Mouse (Mus musculus) hindbrain, postnatal 0 days (tissue): Measurements from ENCODE around the gene Nyap1. TPM values are rescaled to one million over a fixed set of nuclear protein-coding genes. Genes with fewer than 3 reads are reported as not detected.
A peak's percentile ranks its signal among the peaks of the same experiment; 100 is the strongest.

Experiments used
- ATAC-seq: fragments of 200-750 bp; cut with Nextera tagmentation; 2 replicates; pipeline ENCODE4 v1.8.0; 2017; ENCODE audit warnings: mild to moderate bottlenecking, moderate TSS enrichment, moderate library complexity
- DNase-seq: peaks from one replicate; pipeline ENCODE4 v3.0.0-alpha.2; 2015; ENCODE audit warnings: low spot score
- H3K27ac ChIP-seq: fragments of 300-500 bp; sonication (generic); 2 replicates; pipeline ENCODE4 v1.5.1; 2014; ENCODE audit warnings: mild to moderate bottlenecking
- H3K27me3 ChIP-seq: fragments of 300-500 bp; sonication (generic); 2 replicates; pipeline ENCODE4 v1.6.1; 2014; ENCODE audit warnings: low read length, mixed read lengths; ENCODE audit not compliant: insufficient read depth
- H3K36me3 ChIP-seq: fragments of 300-500 bp; sonication (generic); 2 replicates; pipeline ENCODE4 v1.6.1; 2014; ENCODE audit warnings: low read length, mixed read lengths; ENCODE audit not compliant: insufficient read depth
- H3K4me1 ChIP-seq: fragments of 300-500 bp; sonication (generic); 2 replicates; pipeline ENCODE4 v1.6.1; 2014; ENCODE audit warnings: antibody characterized with exemption, low read length, mixed read lengths; ENCODE audit not compliant: insufficient read depth
- H3K4me2 ChIP-seq: fragments of 300-500 bp; sonication (generic); 2 replicates; pipeline ENCODE4 v1.6.1; 2014; ENCODE audit warnings: low read depth, mild to moderate bottlenecking, low read length, moderate library complexity, mixed read lengths
- H3K4me3 ChIP-seq: fragments of 300-500 bp; sonication (generic); 2 replicates; pipeline ENCODE4 v1.5.1; 2014; ENCODE audit warnings: low read length
- H3K9ac ChIP-seq: fragments of 300-500 bp; sonication (generic); replicated peaks from 2 replicates; pipeline ENCODE4 v1.6.1; 2014; ENCODE audit warnings: mild to moderate bottlenecking, low read length, moderate library complexity, mixed read lengths
- H3K9me3 ChIP-seq: fragments of 300-500 bp; sonication (generic); 2 replicates; pipeline ENCODE4 v1.6.1; 2016; ENCODE audit warnings: low read length, mixed read lengths
- CTCF ChIP-seq: IDR thresholded peaks from 2 replicates; pipeline ENCODE4 v1.5.1; 2016; ENCODE audit warnings: antibody characterized with exemption, control low read depth, low read depth
- whole genome bisulfite sequencing: fragments of 180-500 bp; shearing (Covaris S2); extraction: QIAGEN DNeasy Blood & Tissue Kit; methylation state at CpG from one replicate; pipeline ENCODE4 v1.1.7; 2014; 5-methylcytosine and 5-hydroxymethylcytosine counted together
- polyA plus RNA-seq: library from polyadenylated mRNA; unstranded; fragments of >200 nt; fragmentation: Nextera tagmentation; extraction: Ambion mirVana; gene quantifications from 2 replicates; pipeline ENCODE4 v1.2.1, GENCODE M21; 2015
- total RNA-seq: library from RNA; depleted of rRNA; stranded (reverse); fragments of >200 nt; gene quantifications from 2 replicates; pipeline ENCODE4 v1.2.3, GENCODE M21; 2014; rRNA removed

Nyap1 gene
- total RNA-seq (192 and 215 TPM in 2 replicates), polyA plus RNA-seq (30.0 and 33.2 TPM in 2 replicates)

DNA sequence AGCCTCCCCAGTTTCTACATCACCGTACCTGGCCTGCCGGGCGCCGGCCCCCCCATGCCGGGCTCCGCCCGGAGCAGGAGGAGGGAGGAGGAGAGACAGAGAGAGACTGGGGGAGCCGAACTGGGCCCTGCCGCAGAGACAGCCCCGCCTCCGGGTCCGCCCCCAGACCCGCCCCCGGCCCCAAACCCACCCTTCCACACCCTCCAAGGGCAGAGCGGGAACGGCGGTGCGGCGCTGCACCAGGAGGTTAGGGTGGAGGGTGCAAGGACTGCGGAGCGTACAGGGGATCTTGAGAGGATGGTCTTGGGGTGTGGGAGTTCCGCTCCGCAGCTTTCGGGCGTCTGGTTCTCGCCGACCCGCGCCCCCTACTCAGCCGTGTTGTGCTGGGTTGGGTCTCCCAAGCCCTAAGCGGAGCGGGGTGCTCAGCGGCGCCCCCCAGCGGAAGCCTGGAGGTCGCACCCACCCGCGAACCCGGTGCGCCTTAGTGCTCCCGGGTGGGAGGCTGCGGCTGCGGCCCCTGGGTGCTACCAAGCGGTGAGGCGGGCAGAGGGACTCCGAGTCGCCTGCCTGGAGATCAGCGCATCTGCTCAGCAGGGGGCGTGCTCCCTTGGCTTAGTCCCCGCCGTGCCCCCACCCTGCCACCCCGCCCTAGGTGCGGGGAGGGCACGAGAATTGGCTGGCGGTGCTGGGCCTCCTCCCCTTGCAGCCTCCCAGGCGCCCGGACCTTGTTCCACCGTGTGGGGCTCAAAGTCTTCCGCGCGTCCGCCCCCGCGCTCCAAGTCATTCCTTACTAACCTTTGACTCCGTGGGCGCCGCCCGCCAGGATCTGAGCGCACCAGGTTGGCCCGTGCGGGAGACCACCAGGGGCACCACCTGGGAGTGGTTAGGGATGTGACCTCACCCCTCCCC lies at the start of gene Nyap1:
Nyap1 (minus strand) TSS at position 585 of the 909 bp plus-strand sequence.
- ATAC-seq = peak; percentile 85
- H3K27me3 ChIP-seq = no peaks in the 10 kb centered on the region

DNA sequence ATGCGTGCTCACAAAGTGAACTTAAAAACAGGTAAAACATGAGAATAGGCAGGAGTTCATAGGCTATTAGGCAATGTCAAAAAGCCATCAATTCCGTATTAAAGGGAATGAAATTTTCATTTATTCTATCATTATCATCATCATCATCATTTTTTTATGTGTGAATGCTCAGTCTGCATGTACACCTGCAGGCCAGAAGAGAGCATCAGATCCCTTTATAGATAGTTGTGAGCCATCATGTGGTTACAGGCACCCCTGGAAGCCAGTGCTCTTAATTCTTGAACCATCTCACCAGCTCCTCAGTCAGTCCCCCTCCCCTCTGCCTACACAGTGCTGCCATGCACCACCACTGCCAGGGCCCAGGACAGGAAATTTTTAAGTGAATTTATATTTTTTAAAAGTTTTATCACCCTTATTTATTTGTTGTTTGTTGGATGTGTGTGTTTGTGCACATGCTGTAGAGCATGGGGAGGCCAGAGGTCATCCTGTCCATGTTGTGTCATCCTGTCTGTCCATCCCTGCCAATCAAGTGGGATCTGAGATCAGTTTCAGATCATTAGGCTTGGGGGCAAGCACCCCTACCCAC lies 47.6 kb upstream of the Nyap1 start:
- 94% methylated on average over 2 of the region's 2 CpGs for WGBS

More for the DNA sequence above, at the start of gene Nyap1:
- no peaks in the 10 kb centered on the region for H3K9me3 ChIP-seq
- H3K4me2 ChIP-seq = peak within 1 kb of the TSS; percentile 72
- 3% methylated on average over 58 of the region's 71 CpGs for WGBS
- H3K27ac ChIP-seq = peak within 1 kb of the TSS; percentile 83
- peak; percentile 88 for DNase-seq
- peaks cover 20% of the 10 kb centered on the region for H3K4me1 ChIP-seq
- peak; percentile 81 for TF ChIP-seq CTCF
- H3K9ac ChIP-seq = peak within 1 kb of the TSS; percentile 81
- H3K4me3 ChIP-seq = peak within 1 kb of the TSS; percentile 67
- no peaks in the 10 kb centered on the region for H3K36me3 ChIP-seq

GRCm38 (mm10) chr5:137788171-137788570 lies 46.8 kb upstream of the Nyap1 start:
- Histone ChIP-seq H3K4me3 (peak overlapping the region; percentile 80), H3K36me3 (peaks cover under 1% of the 10 kb centered on the region; the same call in 1 of the 2 replicates), H3K27me3 (no peaks in the 10 kb centered on the region), H3K4me1 (peaks cover 21% of the 10 kb centered on the region), H3K27ac (no peak overlapping the region), H3K9me3 (no peaks in the 10 kb centered on the region), H3K9ac (no peak overlapping the region), H3K4me2 (peak overlapping the region; percentile 87)
- WGBS = 71% methylated on average over 24 of the region's 24 CpGs
- no peak for DNase-seq
- TF ChIP-seq CTCF = no peak
- no peak for ATAC-seq

More for the DNA sequence above, 47.6 kb upstream of the Nyap1 start:
- Histone ChIP-seq H3K36me3 (no peaks in the 10 kb centered on the region), H3K4me3 (no peak overlapping the region), H3K4me2 (no peak overlapping the region), H3K4me1 (peaks cover 13% of the 10 kb centered on the region), H3K9me3 (no peaks in the 10 kb centered on the region), H3K9ac (no peak overlapping the region), H3K27me3 (no peaks in the 10 kb centered on the region), H3K27ac (no peak overlapping the region)
- TF ChIP-seq CTCF = peak; percentile 17
- ATAC-seq (no peak), DNase-seq (no peak)

DNA sequence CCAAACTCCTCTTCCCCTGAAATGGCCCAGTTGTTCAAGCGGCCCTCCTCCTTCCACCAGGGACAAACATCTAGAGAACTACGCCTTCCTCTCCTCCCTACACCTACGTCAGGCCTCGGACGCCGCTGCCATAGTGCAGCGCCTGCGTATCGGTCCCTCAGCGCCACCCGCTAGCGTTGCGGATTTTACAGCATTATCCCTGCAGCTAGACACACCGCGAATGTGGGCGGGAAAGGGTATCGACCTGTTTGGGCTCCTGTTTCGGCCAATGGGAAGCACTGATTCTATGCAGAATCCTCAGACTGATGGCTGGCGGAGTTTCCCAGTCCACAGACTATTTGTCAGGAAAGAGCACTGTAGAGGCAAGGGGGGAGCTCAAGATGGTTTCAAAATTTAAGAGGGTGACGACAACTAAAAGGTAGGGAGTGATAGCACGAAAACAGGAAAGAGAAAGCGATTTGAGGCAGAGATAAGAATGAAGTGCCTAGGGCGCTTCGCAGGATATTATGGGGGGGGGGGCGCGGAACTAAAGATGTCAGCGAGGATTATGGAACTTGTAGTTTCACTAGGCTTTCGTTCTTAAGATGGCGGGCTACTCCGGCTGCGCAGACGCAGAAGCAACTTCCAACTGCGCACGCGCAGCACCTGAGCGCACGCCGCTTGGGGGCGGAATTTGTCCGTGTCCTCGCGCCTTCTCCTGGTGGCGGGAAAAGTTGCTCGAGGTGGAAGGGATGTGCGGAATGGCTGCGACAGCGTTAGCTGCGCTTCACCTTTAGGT lies 45.9 kb upstream of the Nyap1 start, which contains the start of the genes Mepce and Zcwpw1:
Mepce (minus strand) TSS at position 505 of the 778 bp plus-strand sequence.
Zcwpw1 (plus strand) TSS at position 648 of the 778 bp plus-strand sequence.
- H3K9me3 ChIP-seq = no peaks in the 10 kb centered on the region
- H3K9ac ChIP-seq = peak within 1 kb of the TSS; percentile 93
- peak; percentile 70 for ATAC-seq
- peak within 1 kb of the TSS; percentile 80 for H3K4me3 ChIP-seq
- DNase-seq = peak; percentile 98
- peaks cover 22% of the 10 kb centered on the region for H3K4me1 ChIP-seq
- peaks cover 9% of the 10 kb centered on the region; the same call in 1 of the 2 replicates for H3K36me3 ChIP-seq
- peak; percentile 91 for TF ChIP-seq CTCF
- WGBS = under 1% methylated on average over 48 of the region's 48 CpGs
- peak within 1 kb of the TSS; percentile 87 for H3K4me2 ChIP-seq
- H3K27ac ChIP-seq = peak within 1 kb of the TSS; percentile 98
- H3K27me3 ChIP-seq = no peaks in the 10 kb centered on the region

GRCm38 (mm10) chr5:137786109-137786942 lies 44.9 kb upstream of the Nyap1 start:
- Histone ChIP-seq H3K9ac (peak overlapping the region; percentile 93), H3K4me1 (peaks cover 22% of the 10 kb centered on the region), H3K27me3 (no peaks in the 10 kb centered on the region), H3K36me3 (peaks cover 19% of the 10 kb centered on the region; the same call in 1 of the 2 replicates), H3K4me2 (peak overlapping the region; percentile 87), H3K9me3 (no peaks in the 10 kb centered on the region), H3K4me3 (peak overlapping the region; percentile 80), H3K27ac (peak overlapping the region; percentile 98)
- DNase-seq (peak; percentile 100), ATAC-seq (peak; percentile 92)
- WGBS = under 1% methylated on average over 73 of the region's 79 CpGs
- TF ChIP-seq CTCF = no peak
